Mouse (Mus musculus): Measurements from ENCODE around the gene Osgep. TPM values are rescaled to one million over a fixed set of nuclear protein-coding genes. Genes with fewer than 3 reads are reported as not detected.
"Not testable (repeated sequence)": the region's sequence is repeated elsewhere in the genome, so short reads cannot be mapped to it uniquely, and the experiment has no call there.

Gene Osgep
- polyA plus RNA-seq, 1 experiment from 2014 or later, result 165 TPM

DNA sequence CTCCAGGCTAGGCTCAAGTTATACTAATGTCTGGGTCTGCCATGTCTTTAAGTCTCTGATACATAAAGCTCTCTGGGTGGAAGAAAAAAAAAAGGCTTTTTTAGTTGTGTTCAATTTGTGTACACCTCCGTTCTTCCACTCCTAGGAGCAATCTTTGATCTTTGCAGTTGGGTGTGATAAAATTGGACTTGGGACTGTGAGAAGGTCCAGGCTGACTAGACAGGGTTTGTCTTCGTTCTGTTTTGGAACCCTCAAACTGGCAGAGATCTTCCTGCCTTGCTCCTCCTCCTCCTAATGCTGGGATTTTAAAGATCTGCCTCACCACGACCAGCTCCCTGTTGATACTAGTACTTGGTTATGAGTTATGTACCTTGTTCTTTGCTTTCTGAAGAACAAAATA, 32.5 kb upstream of the Osgep start:
- not testable (repeated sequence) for H3K27me3 ChIP-seq (ENCODE audit: control insufficient read depth, insufficient read depth, low read length); H3K36me3 ChIP-seq (ENCODE audit: control insufficient read depth, insufficient read depth, low read length); H3K4me1 ChIP-seq (ENCODE audit: control insufficient read depth, insufficient read depth, low read length); H3K4me2 ChIP-seq; H3K9me3 ChIP-seq (ENCODE audit: control insufficient read depth, low read length); H3K9ac ChIP-seq (ENCODE audit: low read length); H3K27ac ChIP-seq (ENCODE audit: low read depth, low read length); H3K4me3 ChIP-seq (ENCODE audit: low read depth, low read length); ATAC-seq (ENCODE audit: low FRiP score)
- peak; percentile 56 for DNase-seq (ENCODE audit: low spot score, missing footprints)
- 77% methylated on average over 3 of the region's 3 CpGs for WGBS

DNA sequence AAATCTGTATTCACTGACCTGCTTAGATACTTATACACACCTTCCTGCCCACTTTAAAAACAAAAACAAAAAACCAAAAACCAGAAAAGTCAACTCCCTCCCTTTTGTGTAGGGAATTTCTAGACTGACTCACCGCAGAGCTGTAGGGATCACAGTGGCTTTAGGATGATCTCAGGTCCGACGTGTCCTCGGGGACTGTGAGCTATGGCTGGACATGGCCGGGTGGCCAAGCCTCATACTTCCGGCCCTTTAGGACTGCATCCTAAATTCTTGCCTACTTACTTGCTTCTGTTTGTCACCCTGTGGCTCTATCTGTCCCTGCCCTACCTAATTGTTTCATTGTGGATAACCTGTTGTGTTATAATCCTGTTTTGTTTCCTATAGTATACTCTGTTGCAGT, 32.0 kb upstream of the Osgep start:
- DNase-seq (ENCODE audit: low spot score, missing footprints), result peak; percentile 75
- WGBS, result 77% methylated on average over 6 of the region's 6 CpGs
- H3K4me2 ChIP-seq; H3K4me1 ChIP-seq (ENCODE audit: control insufficient read depth, insufficient read depth, low read length); H3K9ac ChIP-seq (ENCODE audit: low read length); H3K36me3 ChIP-seq (ENCODE audit: control insufficient read depth, insufficient read depth, low read length); H3K4me3 ChIP-seq (ENCODE audit: low read depth, low read length); H3K9me3 ChIP-seq (ENCODE audit: control insufficient read depth, low read length); ATAC-seq (ENCODE audit: low FRiP score); H3K27ac ChIP-seq (ENCODE audit: low read depth, low read length); H3K27me3 ChIP-seq (ENCODE audit: control insufficient read depth, insufficient read depth, low read length): not testable (repeated sequence)

DNA sequence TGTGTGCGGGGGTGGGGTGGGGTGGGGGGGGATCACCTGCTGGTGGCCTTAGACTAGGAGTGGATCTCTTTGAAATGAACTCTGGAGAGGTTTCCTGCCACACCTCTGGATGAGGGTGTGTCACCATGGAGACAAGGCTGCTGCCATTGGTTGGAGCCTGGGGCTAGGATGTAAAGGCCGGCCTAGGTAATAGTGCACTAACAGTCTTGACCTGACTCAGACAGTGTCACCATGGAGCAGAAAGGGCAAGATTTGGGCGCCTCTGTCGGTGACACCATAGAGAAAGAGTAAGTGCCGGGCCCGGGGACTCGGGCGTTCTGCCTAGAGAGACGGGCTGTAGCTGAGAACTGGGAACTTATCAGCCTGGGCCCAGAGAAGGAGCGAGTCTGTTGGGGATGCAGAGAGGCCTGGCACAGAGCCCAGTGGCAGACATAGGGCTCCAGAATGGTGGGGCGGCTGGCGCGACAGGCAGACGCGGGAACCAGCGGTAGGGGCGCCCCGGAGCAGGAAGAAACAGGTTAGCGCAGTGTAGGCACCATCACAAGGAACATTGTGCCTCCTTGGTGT, 31.3 kb upstream of the Osgep start, which contains the start of gene Pnp2:
Gene Pnp2 (plus strand): TSS at position 51 of the 567 bp plus-strand sequence.
- DNase-seq (ENCODE audit: low spot score, missing footprints) (peak; percentile 90), ATAC-seq (ENCODE audit: low FRiP score) (peak; percentile 81)
- H3K9ac ChIP-seq (ENCODE audit: low read length); H3K36me3 ChIP-seq (ENCODE audit: control insufficient read depth, insufficient read depth, low read length); H3K4me3 ChIP-seq (ENCODE audit: low read depth, low read length); H3K9me3 ChIP-seq (ENCODE audit: control insufficient read depth, low read length); H3K4me1 ChIP-seq (ENCODE audit: control insufficient read depth, insufficient read depth, low read length); H3K27me3 ChIP-seq (ENCODE audit: control insufficient read depth, insufficient read depth, low read length); H3K27ac ChIP-seq (ENCODE audit: low read depth, low read length): not testable (repeated sequence)
- WGBS, result 11% methylated on average over 19 of the region's 19 CpGs
- peak within 1 kb of the TSS; percentile 24 for H3K4me2 ChIP-seq

DNA sequence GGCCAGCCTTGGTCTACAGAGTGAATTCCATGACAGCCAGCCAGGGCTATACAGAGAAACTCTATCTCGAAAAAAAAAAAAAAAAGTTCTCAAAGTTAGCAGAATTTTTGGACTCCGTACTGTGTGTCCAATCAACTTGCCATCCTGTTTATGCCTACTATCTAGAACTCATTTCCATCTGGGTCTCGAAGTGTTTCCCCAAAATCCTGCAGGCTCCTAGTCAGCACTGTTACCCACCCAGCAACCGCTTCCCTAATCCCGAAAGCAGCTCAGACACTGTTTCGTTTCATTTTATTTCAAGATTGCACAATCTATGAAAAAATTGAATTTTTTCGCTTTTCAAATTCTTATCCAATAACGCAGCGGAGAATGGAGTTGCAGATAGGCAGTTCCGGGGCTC, 30.8 kb upstream of the Osgep start:
- no peaks in the 10 kb centered on the region for H3K4me1 ChIP-seq (ENCODE audit: control insufficient read depth, insufficient read depth, low read length)
- no peak overlapping the region for H3K27ac ChIP-seq (ENCODE audit: low read depth, low read length)
- no peak overlapping the region for H3K4me2 ChIP-seq
- DNase-seq (ENCODE audit: low spot score, missing footprints), result peak; percentile 66
- H3K27me3 ChIP-seq (ENCODE audit: control insufficient read depth, insufficient read depth, low read length), result no peaks in the 10 kb centered on the region
- H3K4me3 ChIP-seq (ENCODE audit: low read depth, low read length), result no peak overlapping the region
- no peaks in the 10 kb centered on the region for H3K9me3 ChIP-seq (ENCODE audit: control insufficient read depth, low read length)
- H3K9ac ChIP-seq (ENCODE audit: low read length), result no peak overlapping the region
- peaks cover 3% of the 10 kb centered on the region; the same call in 1 of the 2 replicates for H3K36me3 ChIP-seq (ENCODE audit: control insufficient read depth, insufficient read depth, low read length)
- no peak for ATAC-seq (ENCODE audit: low FRiP score)
- 91% methylated on average over 10 of the region's 10 CpGs for WGBS

DNA sequence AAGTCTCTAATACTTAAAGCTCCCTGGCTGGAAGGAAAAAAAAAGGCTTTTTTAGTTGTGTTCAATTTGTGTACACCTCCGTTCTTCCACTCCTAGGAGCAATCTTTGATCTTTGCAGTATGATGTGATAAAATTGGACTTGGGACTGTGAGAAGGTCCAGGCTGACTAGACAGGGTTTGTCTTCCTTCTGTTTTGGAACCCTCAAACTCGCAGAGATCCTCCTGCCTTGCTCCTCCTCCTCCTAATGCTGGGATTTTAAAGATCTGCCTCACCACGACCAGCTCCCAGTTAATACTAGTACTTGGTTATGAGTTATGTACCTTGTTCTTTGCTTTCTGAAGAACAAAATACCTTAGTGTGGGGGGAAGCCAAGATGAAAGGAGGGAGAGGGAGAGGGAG, 20.8 kb upstream of the Osgep start:
- 31% methylated on average over 3 of the region's 3 CpGs for WGBS
- H3K27me3 ChIP-seq (ENCODE audit: control insufficient read depth, insufficient read depth, low read length); ATAC-seq (ENCODE audit: low FRiP score); DNase-seq (ENCODE audit: low spot score, missing footprints); H3K27ac ChIP-seq (ENCODE audit: low read depth, low read length); H3K36me3 ChIP-seq (ENCODE audit: control insufficient read depth, insufficient read depth, low read length); H3K4me1 ChIP-seq (ENCODE audit: control insufficient read depth, insufficient read depth, low read length); H3K9me3 ChIP-seq (ENCODE audit: control insufficient read depth, low read length): not testable (repeated sequence)
- Histone ChIP-seq H3K9ac (ENCODE audit: low read length) (peak overlapping the region; percentile 60; the same call in 1 of the 2 replicates), H3K4me3 (ENCODE audit: low read depth, low read length) (peak overlapping the region; percentile 38; the same call in 1 of the 2 replicates), H3K4me2 (peak overlapping the region; percentile 61)

DNA sequence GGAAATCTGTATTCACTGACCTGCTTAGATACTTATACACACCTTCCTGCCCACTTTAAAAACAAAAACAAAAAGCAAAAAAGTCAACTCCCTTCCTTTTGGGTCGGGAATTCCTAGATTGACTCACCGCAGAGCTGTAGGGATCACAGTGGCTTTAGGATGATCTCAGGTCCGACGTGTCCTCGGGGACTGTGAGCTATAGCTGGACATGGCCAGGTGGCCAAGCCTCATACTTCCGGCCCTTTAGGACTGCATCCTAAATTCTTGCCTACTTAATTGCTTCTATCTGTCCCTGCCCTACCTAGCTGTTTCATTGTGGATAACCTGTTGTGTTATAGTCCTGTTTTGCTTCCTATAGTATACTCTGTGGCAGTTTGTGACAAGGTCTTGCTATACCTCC, 20.4 kb upstream of the Osgep start:
- ATAC-seq (ENCODE audit: low FRiP score); DNase-seq (ENCODE audit: low spot score, missing footprints); H3K27ac ChIP-seq (ENCODE audit: low read depth, low read length); H3K4me1 ChIP-seq (ENCODE audit: control insufficient read depth, insufficient read depth, low read length); H3K36me3 ChIP-seq (ENCODE audit: control insufficient read depth, insufficient read depth, low read length); H3K27me3 ChIP-seq (ENCODE audit: control insufficient read depth, insufficient read depth, low read length); H3K9me3 ChIP-seq (ENCODE audit: control insufficient read depth, low read length): not testable (repeated sequence)
- 12% methylated on average over 6 of the region's 6 CpGs for WGBS
- Histone ChIP-seq H3K4me3 (ENCODE audit: low read depth, low read length) (peak overlapping the region; percentile 38), H3K4me2 (peak overlapping the region; percentile 61), H3K9ac (ENCODE audit: low read length) (peak overlapping the region; percentile 60)

DNA sequence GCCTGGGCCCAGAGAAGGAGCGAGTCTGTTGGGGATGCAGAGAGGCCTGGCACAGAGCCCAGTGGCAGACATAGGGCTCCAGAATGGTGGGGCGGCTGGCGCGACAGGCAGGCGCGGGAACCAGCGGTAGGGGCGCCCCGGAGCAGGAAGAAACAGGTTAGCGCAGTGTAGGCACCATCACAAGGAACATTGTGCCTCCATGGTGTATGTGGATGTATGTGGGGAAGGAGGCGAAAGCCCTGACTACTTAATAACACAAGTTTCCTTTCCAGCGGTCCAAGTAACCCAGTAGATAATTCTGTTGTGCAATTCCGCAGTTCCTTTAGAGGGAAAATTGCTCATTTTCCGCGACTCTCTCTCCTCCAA, 20.0 kb upstream of the Osgep start:
- under 1% methylated on average over 14 of the region's 15 CpGs for WGBS

DNA sequence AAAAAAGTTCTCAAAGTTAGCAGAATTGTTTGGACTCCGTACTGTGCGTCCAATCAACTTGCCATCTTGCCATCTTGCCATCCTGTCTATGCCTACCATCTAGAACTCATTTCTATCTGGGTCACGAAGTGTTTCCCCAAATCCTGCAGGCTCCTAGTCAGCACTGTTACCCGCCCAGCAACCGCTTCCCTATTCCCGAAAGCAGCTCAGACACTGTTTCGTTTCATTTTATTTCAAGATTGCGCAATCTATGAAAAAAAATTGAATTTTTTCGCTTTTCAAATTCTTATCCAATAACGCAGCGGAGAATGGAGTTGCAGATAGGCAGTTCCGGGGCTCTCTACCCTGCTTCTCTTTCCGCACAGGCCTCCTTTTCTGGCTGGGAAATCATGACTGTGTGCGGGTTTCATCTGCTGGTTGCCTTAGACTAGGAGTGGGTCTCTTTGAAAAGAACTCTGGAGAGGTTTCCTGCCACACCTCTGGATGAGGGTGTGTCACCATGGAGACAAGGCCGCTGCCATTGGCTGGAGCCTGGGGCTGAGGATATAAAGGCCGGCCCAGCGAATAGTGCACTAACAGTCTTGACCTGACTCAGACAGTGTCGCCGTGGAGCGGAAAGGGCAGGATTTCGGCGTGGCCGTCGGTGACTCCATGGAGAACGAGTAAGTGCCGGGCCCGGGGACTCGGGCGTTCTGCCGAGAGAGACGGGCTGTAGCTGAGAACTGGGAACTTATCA, 19.4 kb upstream of the Osgep start, which contains the start of gene Gm49342:
Gene Gm49342 (plus strand): TSS at position 586 of the 736 bp plus-strand sequence.
- no peaks in the 10 kb centered on the region for H3K9me3 ChIP-seq (ENCODE audit: control insufficient read depth, low read length)
- peak within 1 kb of the TSS; percentile 38 for H3K4me3 ChIP-seq (ENCODE audit: low read depth, low read length)
- DNase-seq (ENCODE audit: low spot score, missing footprints) (peak; percentile 98), ATAC-seq (ENCODE audit: low FRiP score) (peak; percentile 100)
- H3K4me2 ChIP-seq, result peak within 1 kb of the TSS; percentile 61
- H3K4me1 ChIP-seq (ENCODE audit: control insufficient read depth, insufficient read depth, low read length), result peaks cover 7% of the 10 kb centered on the region; the same call in 1 of the 2 replicates
- WGBS, result 18% methylated on average over 31 of the region's 31 CpGs
- H3K36me3 ChIP-seq (ENCODE audit: control insufficient read depth, insufficient read depth, low read length), result no peaks in the 10 kb centered on the region
- H3K9ac ChIP-seq (ENCODE audit: low read length), result peak within 1 kb of the TSS; percentile 60
- no peaks in the 10 kb centered on the region for H3K27me3 ChIP-seq (ENCODE audit: control insufficient read depth, insufficient read depth, low read length)
- peak within 1 kb of the TSS; percentile 32 for H3K27ac ChIP-seq (ENCODE audit: low read depth, low read length)

More for the DNA sequence above, 20.0 kb upstream of the Osgep start:
- not testable (repeated sequence) for H3K36me3 ChIP-seq (ENCODE audit: control insufficient read depth, insufficient read depth, low read length); H3K9me3 ChIP-seq (ENCODE audit: control insufficient read depth, low read length); H3K4me1 ChIP-seq (ENCODE audit: control insufficient read depth, insufficient read depth, low read length); H3K27me3 ChIP-seq (ENCODE audit: control insufficient read depth, insufficient read depth, low read length)
- Histone ChIP-seq H3K4me2 (peak overlapping the region; percentile 61), H3K9ac (ENCODE audit: low read length) (peak overlapping the region; percentile 60), H3K27ac (ENCODE audit: low read depth, low read length) (peak overlapping the region; percentile 32), H3K4me3 (ENCODE audit: low read depth, low read length) (peak overlapping the region; percentile 38)
- DNase-seq (ENCODE audit: low spot score, missing footprints) (peak; percentile 94), ATAC-seq (ENCODE audit: low FRiP score) (peak; percentile 97)

DNA sequence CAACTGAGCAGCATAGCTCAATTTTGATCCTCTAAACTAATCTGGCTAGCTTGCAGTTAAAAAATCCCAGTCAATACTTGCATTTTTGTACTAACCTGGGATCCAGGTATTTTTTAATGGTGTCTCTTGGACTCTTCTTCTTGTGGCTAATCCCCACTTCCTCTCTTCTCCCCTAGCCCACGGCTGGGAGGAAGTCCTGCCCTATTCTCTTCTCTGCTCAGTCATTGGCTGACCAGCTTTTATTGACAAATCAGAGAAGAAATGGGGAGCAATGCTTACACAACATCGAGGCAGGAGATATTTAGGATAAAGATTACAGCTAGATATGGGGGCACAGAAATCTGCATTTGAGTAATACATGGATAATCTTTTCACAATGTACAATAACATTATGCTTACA, 14.2 kb upstream of the Osgep start:
- ATAC-seq (ENCODE audit: low FRiP score), result no peak
- H3K9ac ChIP-seq (ENCODE audit: low read length), result no peak overlapping the region
- no peaks in the 10 kb centered on the region for H3K9me3 ChIP-seq (ENCODE audit: control insufficient read depth, low read length)
- no peaks in the 10 kb centered on the region for H3K4me1 ChIP-seq (ENCODE audit: control insufficient read depth, insufficient read depth, low read length)
- H3K36me3 ChIP-seq (ENCODE audit: control insufficient read depth, insufficient read depth, low read length), result no peaks in the 10 kb centered on the region
- no peak overlapping the region for H3K4me3 ChIP-seq (ENCODE audit: low read depth, low read length)
- H3K27ac ChIP-seq (ENCODE audit: low read depth, low read length), result no peak overlapping the region
- H3K27me3 ChIP-seq (ENCODE audit: control insufficient read depth, insufficient read depth, low read length), result no peaks in the 10 kb centered on the region
- DNase-seq (ENCODE audit: low spot score, missing footprints), result no peak
- 49% methylated on average over 2 of the region's 2 CpGs for WGBS
- no peak overlapping the region for H3K4me2 ChIP-seq

Measured in midbrain, embryonic 11.5 days (tissue).